ENCODE assay signal across 7 mouse cellular contexts in genomic region chr13:23551931-23552914, GRCm38 (mm10). TPM values are rescaled to one million over a fixed set of nuclear protein-coding genes. Genes with fewer than 3 reads are reported as not detected.
DNase-seq lines count a peak whose midpoint lies in the region; ATAC-seq and TF ChIP-seq lines count a peak whose summit lies in the region.

No protein-coding gene starts in this region.

- H3K27ac ChIP-seq in lung, embryonic 16.5 days (ENCODE audit: low read length) = peak overlapping the region; percentile 88
- peak overlapping the region; percentile 45 for H3K27ac ChIP-seq in embryonic fibroblast, embryonic 13.5 days (ENCODE audit: insufficient read depth, low read length)
- H3K27ac ChIP-seq in intestine, postnatal 0 days (ENCODE audit: low read depth, low read length) = no peak overlapping the region
- H3K27ac ChIP-seq in neural tube, embryonic 15.5 days (replicated peaks) = peak overlapping the region; percentile 90

- no peak for ATAC-seq in lung, embryonic 16.5 days (ENCODE audit: low read depth)
- ATAC-seq in intestine, postnatal 0 days = no peak
- no peak for ATAC-seq in neural tube, embryonic 15.5 days (ENCODE audit: low FRiP score)

- TF ChIP-seq POLR2A in embryonic fibroblast, embryonic 13.5 days (IDR thresholded peaks at IDR 0.05; ENCODE audit: low read depth, low read length) = no peak

- no peaks in the 10 kb centered on the region for H3K36me3 ChIP-seq in lung, embryonic 16.5 days (ENCODE audit: control insufficient read depth, insufficient read depth, low read length)
- H3K36me3 ChIP-seq in intestine, postnatal 0 days (ENCODE audit: control insufficient read depth, insufficient read depth) = no peaks in the 10 kb centered on the region
- H3K36me3 ChIP-seq in neural tube, embryonic 15.5 days = no peaks in the 10 kb centered on the region

- H3K27me3 ChIP-seq in lung, embryonic 16.5 days (ENCODE audit: control insufficient read depth, insufficient read depth, low read depth, low read length) = no peaks in the 10 kb centered on the region
- H3K27me3 ChIP-seq in intestine, postnatal 0 days (replicated peaks; ENCODE audit: control insufficient read depth, insufficient read depth, low read length) = no peaks in the 10 kb centered on the region
- no peaks in the 10 kb centered on the region for H3K27me3 ChIP-seq in neural tube, embryonic 15.5 days (replicated peaks)

- H3K4me3 ChIP-seq in lung, embryonic 16.5 days (ENCODE audit: low read length) = peak overlapping the region; percentile 53
- H3K4me3 ChIP-seq in embryonic fibroblast, embryonic 13.5 days (ENCODE audit: insufficient read depth, low read length) = no peak overlapping the region
- peak overlapping the region; percentile 38; the same call in 1 of the 2 replicates for H3K4me3 ChIP-seq in intestine, postnatal 0 days (ENCODE audit: low read depth, low read length)
- peak overlapping the region; percentile 49 for H3K4me3 ChIP-seq in neural tube, embryonic 15.5 days (replicated peaks)

- 43% methylated on average over 8 of the region's 8 CpGs for WGBS in lung, embryonic 16.5 days
- 49% methylated on average over 8 of the region's 8 CpGs for WGBS in intestine, postnatal 0 days
- 54% methylated on average over 8 of the region's 8 CpGs for WGBS in neural tube, embryonic 15.5 days

- peaks cover 15% of the 10 kb centered on the region for H3K4me1 ChIP-seq in lung, embryonic 16.5 days (replicated peaks; ENCODE audit: control insufficient read depth, insufficient read depth, low read length)
- H3K4me1 ChIP-seq in embryonic fibroblast, embryonic 13.5 days (ENCODE audit: control insufficient read depth, insufficient read depth, low read length) = peaks cover 3% of the 10 kb centered on the region; the same call in 1 of the 2 replicates
- no peaks in the 10 kb centered on the region for H3K4me1 ChIP-seq in intestine, postnatal 0 days (replicated peaks; ENCODE audit: control insufficient read depth, insufficient read depth, low read length)
- H3K4me1 ChIP-seq in neural tube, embryonic 15.5 days = peaks cover 32% of the 10 kb centered on the region

- H3K9me3 ChIP-seq in lung, embryonic 16.5 days (ENCODE audit: control insufficient read depth, low read length) = no peaks in the 10 kb centered on the region
- H3K9me3 ChIP-seq in intestine, postnatal 0 days (ENCODE audit: control insufficient read depth) = no peaks in the 10 kb centered on the region
- no peaks in the 10 kb centered on the region for H3K9me3 ChIP-seq in neural tube, embryonic 15.5 days (replicated peaks)

- DNase-seq in lung, postnatal 10 days = no peak
- DNase-seq in cerebellum, postnatal 36 days = no peak
- DNase-seq in right cerebral cortex, adult 2 months (ENCODE audit: low spot score in 2 of 2) = no peak

- peak overlapping the region; percentile 51; the same call in 1 of the 2 replicates for H3K9ac ChIP-seq in lung, embryonic 16.5 days (ENCODE audit: low read length)
- no peak overlapping the region for H3K9ac ChIP-seq in intestine, postnatal 0 days (ENCODE audit: low read depth, low read length)
- no peak overlapping the region; the same call in 1 of the 2 replicates for H3K9ac ChIP-seq in neural tube, embryonic 15.5 days (replicated peaks)

- no peak for TF ChIP-seq CTCF in embryonic fibroblast, embryonic 13.5 days (IDR thresholded peaks at IDR 0.05; ENCODE audit: borderline replicate concordance, insufficient read depth, low read length)
- no peak for TF ChIP-seq CTCF in intestine, postnatal 0 days (IDR thresholded peaks at IDR 0.05; ENCODE audit: low read depth)

- H3K4me2 ChIP-seq in lung, embryonic 16.5 days (ENCODE audit: low read depth, low read length) = peak overlapping the region; percentile 64
- H3K4me2 ChIP-seq in intestine, postnatal 0 days (replicated peaks; ENCODE audit: low read depth) = peak overlapping the region; percentile 64
- peak overlapping the region; percentile 68 for H3K4me2 ChIP-seq in neural tube, embryonic 15.5 days

RNA-seq across cellular contexts. Expression of gene Hist1h4f, which starts 0.8 kb away (rescaled TPM):
- 0.78 and 2.4 TPM in 2 replicates for polyA plus RNA-seq in lung, embryonic 16.5 days (2015; fragmentation: Nextera tagmentation; extraction: Ambion mirVana)
- 9.6 and 18.1 TPM in 2 replicates for polyA plus RNA-seq in embryonic fibroblast, embryonic 13.5 days (2011; ENCODE audit: insufficient read length, low read depth, missing spikeins)
- 0.46 TPM in 1 of 2 replicates, not detected in the other for polyA plus RNA-seq in intestine, postnatal 0 days (2015; fragmentation: Nextera tagmentation; extraction: Ambion mirVana)
- polyA plus RNA-seq in neural tube, embryonic 15.5 days (2015; fragmentation: Nextera tagmentation; extraction: Ambion mirVana) = not detected in 2 replicates

RNA-seq across cellular contexts. Expression of gene Hist1h1d, which starts 0.8 kb away (rescaled TPM):
- 0.58 and 0.79 TPM in 2 replicates for polyA plus RNA-seq in lung, embryonic 16.5 days (2015; fragmentation: Nextera tagmentation; extraction: Ambion mirVana)
- polyA plus RNA-seq in embryonic fibroblast, embryonic 13.5 days (2011; ENCODE audit: insufficient read length, low read depth, missing spikeins) = 0.83 and 2.7 TPM in 2 replicates
- polyA plus RNA-seq in intestine, postnatal 0 days (2015; fragmentation: Nextera tagmentation; extraction: Ambion mirVana) = 0.13 and 0.21 TPM in 2 replicates
- 0.09 and 0.13 TPM in 2 replicates for polyA plus RNA-seq in neural tube, embryonic 15.5 days (2015; fragmentation: Nextera tagmentation; extraction: Ambion mirVana)

RNA-seq across cellular contexts. Expression of gene Hist1h3f, which starts 8.4 kb away (rescaled TPM):
- polyA plus RNA-seq in lung, embryonic 16.5 days (2015; fragmentation: Nextera tagmentation; extraction: Ambion mirVana) = 0.49 and 0.93 TPM in 2 replicates
- 0.61 and 0.70 TPM in 2 replicates for polyA plus RNA-seq in embryonic fibroblast, embryonic 13.5 days (2011; ENCODE audit: insufficient read length, low read depth, missing spikeins)
- polyA plus RNA-seq in intestine, postnatal 0 days (2015; fragmentation: Nextera tagmentation; extraction: Ambion mirVana) = 0.37 TPM in 1 of 2 replicates, not detected in the other
- not detected in 2 replicates for polyA plus RNA-seq in neural tube, embryonic 15.5 days (2015; fragmentation: Nextera tagmentation; extraction: Ambion mirVana)

RNA-seq across cellular contexts. Expression of gene Hist1h2bh, which starts 9.0 kb away (rescaled TPM):
- 1.3 and 2.0 TPM in 2 replicates for polyA plus RNA-seq in lung, embryonic 16.5 days (2015; fragmentation: Nextera tagmentation; extraction: Ambion mirVana)
- polyA plus RNA-seq in embryonic fibroblast, embryonic 13.5 days (2011; ENCODE audit: insufficient read length, low read depth, missing spikeins) = 1.8 and 4.0 TPM in 2 replicates
- polyA plus RNA-seq in intestine, postnatal 0 days (2015; fragmentation: Nextera tagmentation; extraction: Ambion mirVana) = 0.18 and 0.23 TPM in 2 replicates
- 0.22 and 0.51 TPM in 2 replicates for polyA plus RNA-seq in neural tube, embryonic 15.5 days (2015; fragmentation: Nextera tagmentation; extraction: Ambion mirVana)

RNA-seq across cellular contexts. Expression of gene Hist1h3e, which starts 9.9 kb away (rescaled TPM):
- 4.9 and 7.8 TPM in 2 replicates for polyA plus RNA-seq in lung, embryonic 16.5 days (2015; fragmentation: Nextera tagmentation; extraction: Ambion mirVana)
- polyA plus RNA-seq in embryonic fibroblast, embryonic 13.5 days (2011; ENCODE audit: insufficient read length, low read depth, missing spikeins) = 2.4 and 3.4 TPM in 2 replicates
- 2.2 and 2.4 TPM in 2 replicates for polyA plus RNA-seq in intestine, postnatal 0 days (2015; fragmentation: Nextera tagmentation; extraction: Ambion mirVana)
- polyA plus RNA-seq in neural tube, embryonic 15.5 days (2015; fragmentation: Nextera tagmentation; extraction: Ambion mirVana) = 1.1 and 1.7 TPM in 2 replicates
